Mouse (Mus musculus): ENCODE measurements around the gene Glcci1. TPM values are rescaled to one million over a fixed set of nuclear protein-coding genes. Genes with fewer than 3 reads are reported as not detected.

The Glcci1 gene
- total RNA-seq, 2 experiments from 2014 or later: 67.8 to 73.6 TPM

DNA sequence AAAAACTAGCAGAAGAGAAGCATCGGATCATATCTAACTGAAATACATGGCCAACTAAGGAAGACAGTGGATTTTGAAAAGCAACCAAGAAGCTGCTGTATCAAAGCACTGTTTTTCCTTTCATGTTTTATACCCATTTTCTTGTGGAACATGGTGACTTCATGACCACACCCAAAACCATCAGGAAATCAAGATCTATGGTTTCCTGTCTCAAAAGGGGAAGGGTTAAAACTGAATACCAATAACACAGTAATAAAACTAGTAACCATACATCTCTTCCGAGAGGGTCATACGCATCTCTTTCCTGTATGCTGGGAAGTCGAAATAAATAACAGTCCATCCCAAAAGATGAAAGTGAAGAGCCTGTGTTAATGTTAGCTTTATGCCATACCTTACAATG is 123.3 kb downstream of the Glcci1 start:
- no peak for DNase-seq (ENCODE audit: low spot score in 2 of 2)
- intact Hi-C loops (cut with DNase I): no loop called here

DNA sequence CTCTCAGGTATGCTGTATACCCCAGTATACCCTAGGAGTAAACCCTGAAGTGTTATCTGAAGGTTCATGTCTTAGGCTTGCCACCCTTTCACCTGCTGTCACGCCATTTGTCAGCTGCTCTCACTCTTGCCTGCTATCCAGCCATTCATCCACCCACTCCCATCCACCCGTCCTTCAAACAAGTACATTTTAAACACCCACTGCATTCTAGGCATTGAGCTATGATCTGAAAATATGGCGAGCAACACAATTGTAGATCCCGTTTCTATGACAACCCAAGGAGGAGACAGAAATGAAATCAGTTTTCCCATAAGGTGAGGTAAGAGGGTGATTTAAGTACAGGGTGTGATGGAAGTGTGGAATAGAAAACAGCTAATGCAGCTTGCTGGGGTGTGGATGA is 128.7 kb downstream of the Glcci1 start:
- DNase-seq (ENCODE audit: low spot score in 2 of 2): peak; percentile 45 to 79

DNA sequence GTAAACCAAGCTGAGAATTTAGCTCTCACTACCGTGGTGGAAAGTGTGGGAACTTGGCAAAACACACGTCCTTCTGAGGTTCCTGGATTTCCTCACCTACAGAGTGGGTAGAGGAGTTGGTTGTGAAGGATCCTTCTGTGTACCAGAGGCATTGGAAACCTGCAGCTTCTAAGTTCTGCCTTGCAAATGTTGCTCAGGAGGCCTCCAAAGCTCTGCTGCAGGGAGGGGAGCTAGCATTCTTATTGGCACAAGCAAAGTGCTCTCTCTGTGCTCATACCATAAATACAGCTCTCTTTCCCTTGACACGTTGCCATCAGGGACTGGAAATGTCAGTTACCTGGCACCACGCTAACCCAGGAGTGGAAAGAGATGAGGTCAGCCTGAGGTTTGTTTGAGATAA is 129.5 kb downstream of the Glcci1 start:
- peak in 1 of 2 experiments; percentile 42 for DNase-seq (ENCODE audit: low spot score in 2 of 2)
- intact Hi-C loops (cut with DNase I): no loop called here

More for the DNA sequence above, 128.7 kb downstream of the Glcci1 start:
- intact Hi-C loops (cut with DNase I): no loop called here

DNA sequence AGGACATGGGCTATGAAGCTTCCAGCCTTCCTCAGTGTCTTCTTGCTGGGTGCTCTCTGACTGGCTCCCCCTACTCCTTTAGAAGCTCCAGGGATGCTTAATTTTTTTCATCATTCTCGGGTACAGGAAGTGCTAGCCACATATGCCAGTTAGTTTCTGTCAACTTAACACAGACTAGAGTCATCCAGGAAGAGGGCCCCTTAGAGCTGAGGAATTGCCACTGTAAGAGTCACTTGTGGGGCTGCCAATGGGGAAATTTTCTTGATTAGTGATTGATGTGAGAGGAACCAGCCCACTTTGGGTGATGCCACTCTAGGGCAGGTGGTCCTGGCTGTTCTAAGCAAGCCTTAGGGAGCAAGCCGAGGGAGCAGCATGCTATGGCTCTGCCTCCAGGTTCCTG is 130.1 kb downstream of the Glcci1 start:
- DNase-seq (ENCODE audit: low spot score in 2 of 2): no peak
- intact Hi-C loops (cut with DNase I): no loop called here

DNA sequence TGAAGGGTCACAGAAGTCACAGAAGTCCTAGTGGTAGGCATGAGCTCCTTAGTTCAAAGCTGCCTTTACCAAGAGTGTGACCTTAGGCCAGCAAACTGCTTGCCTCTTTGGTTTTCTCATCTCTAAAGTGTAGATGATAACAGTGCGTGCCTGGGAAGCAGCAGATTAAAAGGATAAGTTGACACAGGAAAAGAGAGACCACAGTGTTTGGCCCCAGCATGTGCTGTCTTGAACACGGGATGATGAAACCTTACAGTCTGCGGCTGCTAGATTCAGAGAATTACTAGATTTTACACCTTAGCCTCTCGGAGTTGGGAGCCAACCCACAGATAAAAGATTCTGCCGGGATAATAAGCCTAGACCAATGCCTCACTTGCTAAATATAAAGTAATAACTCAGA is 131.5 kb downstream of the Glcci1 start:
- DNase-seq (ENCODE audit: low spot score in 2 of 2): no peak
- intact Hi-C loops (cut with DNase I): loop anchor here (5.0 kb wide), 1 partner anchor 129 kb away; no protein-coding TSS in a partner anchor

DNA sequence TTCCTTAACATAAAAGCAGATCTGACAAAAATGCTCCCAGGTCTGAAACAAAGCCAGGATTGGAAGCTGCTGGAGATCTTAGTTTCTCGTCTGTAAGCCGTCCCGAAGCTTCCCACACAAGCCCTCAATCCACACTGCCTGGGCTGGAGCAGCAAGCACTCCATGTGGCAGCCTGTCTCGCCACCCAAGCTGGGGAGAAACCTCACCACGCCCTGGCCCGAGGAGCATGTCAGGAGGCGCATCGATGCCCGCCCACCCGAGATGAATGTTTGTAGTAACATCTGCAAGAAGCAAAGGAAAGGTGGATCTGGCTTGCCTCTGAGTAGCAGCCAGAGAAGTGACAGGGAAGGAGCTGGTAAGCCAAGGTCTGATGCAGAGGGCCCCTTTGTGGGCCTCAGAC is 135.3 kb downstream of the Glcci1 start:
- intact Hi-C loops (cut with DNase I): loop anchor here (5.0 kb wide), 1 partner anchor 132 kb away; no protein-coding TSS in a partner anchor
- DNase-seq (ENCODE audit: low spot score in 2 of 2): peak; percentile 38 to 48

DNA sequence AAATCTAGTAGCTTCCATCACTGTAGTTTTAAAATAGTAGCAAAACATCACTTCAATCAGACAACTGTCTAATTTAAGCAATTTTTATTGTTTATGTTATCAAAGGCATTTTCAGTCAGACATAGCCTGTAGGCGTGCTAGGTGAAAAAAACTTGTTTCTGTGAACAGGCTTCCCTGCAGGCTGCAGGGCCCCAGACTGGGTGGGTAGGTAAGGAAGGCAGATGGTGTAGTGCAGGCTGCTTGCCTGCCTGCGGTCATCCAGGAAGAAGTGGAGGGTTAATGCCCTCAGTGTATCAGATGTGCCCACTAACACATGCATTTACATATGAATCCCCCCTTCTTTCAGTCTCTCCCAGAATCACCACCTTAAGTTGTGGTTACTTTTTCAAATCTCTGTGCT is 136.3 kb downstream of the Glcci1 start:
- intact Hi-C loops (cut with DNase I): no loop called here
- no peak for DNase-seq (ENCODE audit: low spot score in 2 of 2)
